Mouse (Mus musculus) urinary bladder, postnatal 14 days (tissue): ENCODE results near the gene Sh2b3.
"Not testable (repeated sequence)": the region's sequence is repeated elsewhere in the genome, so short reads cannot be mapped to it uniquely, and the experiment has no call there.

Experiments
- DNase-seq: peaks from one replicate; pipeline ENCODE4 v3.0.0; 2021; ENCODE audit warnings: low spot score

Sh2b3 gene

DNA sequence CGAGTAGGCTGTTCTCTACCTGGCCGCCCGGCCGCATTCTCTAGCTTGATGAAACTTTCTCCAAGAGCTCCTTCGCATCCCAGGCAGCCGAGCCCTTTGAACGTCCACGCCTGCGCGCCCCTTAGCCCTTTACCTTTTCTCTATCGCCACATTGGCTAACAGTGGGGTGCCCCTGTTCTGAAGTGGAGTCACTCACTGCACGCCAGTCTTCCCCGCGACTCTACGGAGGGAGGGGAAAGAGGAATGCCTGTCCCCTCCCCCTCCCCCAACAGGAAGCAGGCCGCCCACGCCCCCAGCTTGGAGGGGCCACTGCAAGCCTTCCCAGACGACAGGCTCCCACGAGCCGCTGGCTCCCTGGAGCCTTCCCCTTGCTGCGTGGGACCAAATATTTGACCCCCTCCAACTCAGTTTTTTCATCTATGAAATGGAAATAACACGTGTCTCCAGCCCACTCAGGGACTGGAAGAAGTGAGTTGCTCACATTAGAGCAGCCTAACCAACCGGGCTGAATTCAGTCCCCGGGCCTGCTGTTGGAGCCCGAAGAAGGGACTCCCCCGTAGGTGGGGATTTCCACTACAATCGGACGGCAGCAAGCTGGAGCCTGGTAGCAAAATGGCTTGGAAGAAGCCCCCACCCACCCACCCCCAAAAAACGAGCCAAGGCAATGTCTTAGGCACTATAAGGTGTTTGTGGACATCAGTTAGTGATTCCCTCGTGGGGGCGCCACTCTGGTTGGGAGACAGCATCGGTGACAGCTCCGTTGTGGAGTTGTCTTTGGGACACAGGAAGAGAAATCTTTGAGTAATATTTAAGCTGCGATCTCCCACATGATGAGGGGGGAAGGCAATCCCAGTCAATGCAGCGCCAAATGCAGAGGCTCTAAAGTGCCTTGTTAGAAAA is at the start of gene Sh2b3:
TSS of gene Sh2b3 (minus strand) at position 206 of the 900 bp plus-strand sequence.
- DNase-seq, result no peak

GRCm38 (mm10) chr5:121883356-121883755 is 45.9 kb upstream of the Sh2b3 start:
- no peak for DNase-seq

- DNase-seq, result no peak
Measured at GRCm38 (mm10) chr5:121879211-121879610, 41.8 kb upstream of the Sh2b3 start.

GRCm38 (mm10) chr5:121878703-121879102 is 41.3 kb upstream of the Sh2b3 start:
- DNase-seq, result no peak

DNA sequence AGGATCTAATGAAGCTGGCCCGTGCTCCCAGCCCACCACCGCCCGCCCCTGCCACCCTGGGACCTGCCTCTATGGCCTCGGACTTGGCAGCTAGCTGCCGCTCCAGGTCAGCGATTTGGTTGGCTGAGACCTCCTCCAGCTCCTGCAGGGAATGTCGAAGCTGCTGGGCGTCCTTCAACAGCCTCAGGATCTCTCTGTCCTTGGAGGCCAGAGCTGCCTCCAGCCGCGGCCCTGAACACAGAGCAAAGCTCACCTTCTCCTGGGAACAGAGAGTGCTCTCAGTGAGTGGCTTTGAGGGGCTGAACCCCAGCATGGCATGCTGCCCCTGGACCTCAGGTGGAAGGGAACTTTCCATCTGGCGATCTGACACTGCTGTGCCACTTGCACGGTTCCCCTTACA is 39.5 kb upstream of the Sh2b3 start:
- DNase-seq, result no peak

DNA sequence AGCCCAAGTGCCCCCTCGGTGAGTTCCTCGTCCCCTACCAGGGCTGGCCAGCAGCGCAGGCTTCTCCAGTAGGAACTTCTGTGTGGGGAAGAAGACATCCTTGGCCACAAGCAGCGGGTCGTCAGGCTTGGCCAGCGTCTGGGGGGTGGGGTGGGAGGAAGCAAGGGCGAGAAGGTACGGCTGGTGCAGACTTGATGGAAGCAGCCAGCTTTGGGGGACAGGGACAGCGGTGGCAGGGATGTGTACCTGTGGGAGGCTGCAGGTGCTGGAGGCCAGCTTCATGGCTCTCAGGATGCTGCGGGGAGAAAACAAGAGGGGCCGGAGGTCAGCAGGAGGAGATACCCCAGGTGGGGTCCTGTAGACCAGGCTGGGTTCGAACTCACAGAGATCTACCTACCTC is 37.6 kb upstream of the Sh2b3 start:
- no peak for DNase-seq

GRCm38 (mm10) chr5:121872158-121872557 is 34.7 kb upstream of the Sh2b3 start:
- peak; percentile 79 for DNase-seq

DNA sequence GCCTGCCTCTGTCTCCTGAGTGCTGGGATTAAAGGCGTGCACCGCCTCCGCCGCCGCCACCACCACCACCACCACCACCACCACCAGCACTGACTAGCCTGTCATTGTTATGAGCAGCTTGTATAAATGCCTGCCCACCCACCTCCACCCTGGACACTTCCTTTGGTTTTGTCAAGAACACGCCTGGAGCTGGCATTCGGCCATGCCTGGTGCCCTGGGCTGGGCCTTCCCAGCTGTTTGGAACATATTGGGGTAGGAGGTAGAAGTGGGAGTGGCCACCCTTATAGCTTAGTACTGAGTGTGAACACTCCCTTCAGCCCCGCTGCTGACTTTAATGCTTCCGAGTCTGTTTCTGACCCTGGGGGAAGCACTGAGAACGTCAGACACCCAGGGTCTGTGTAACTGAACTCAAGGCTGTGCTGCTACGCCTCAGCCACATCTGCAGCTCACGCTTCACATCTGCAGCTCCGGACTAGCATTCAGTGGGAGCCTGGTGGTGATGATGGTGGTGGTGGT is 34.1 kb upstream of the Sh2b3 start:
- no peak for DNase-seq

- DNase-seq, result no peak
Measured at GRCm38 (mm10) chr5:121870832-121871231, 33.4 kb upstream of the Sh2b3 start.

DNA sequence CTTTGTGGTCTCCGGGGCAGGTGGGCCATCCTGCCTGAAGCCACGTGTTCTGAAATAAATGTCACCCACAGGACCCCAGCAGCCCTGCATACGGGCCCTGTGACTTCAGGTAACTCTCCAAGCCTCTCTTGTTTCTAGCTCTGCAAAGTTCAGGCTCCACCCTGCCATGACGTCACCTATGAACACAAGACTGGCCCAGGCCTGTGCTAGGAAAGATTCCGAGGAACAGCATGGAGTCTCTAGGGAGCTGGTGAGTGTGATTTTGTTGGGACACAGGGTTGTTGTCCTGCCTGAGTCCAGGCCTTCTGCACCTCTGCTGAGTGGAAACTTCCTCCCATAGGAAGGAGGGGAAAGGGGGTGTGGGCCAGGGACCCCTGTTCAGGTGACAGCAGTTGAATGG is 30.5 kb upstream of the Sh2b3 start:
- peak; percentile 45 for DNase-seq

DNA sequence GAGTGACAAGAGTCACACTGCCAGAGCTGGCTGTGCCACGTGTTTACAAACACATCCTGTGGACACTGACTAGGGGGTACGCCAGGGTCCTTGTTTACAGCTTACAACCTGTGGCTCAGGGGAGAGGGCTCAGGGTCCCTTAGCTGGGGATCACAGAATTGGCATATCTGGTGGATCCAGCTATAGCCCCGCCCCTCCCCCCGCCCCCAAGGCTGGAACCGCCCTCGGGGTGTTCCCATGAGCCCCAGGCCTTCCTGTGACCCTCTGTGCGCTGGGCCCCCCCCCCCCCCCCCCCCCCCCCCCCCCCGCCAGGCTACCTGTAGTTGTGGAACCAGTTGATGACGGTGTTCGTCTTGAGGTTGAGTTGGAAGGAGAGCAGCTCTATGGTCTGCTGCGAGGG is 26.9 kb upstream of the Sh2b3 start:
- DNase-seq, result no peak

- DNase-seq, result no peak
Measured at GRCm38 (mm10) chr5:121861964-121862363, 24.5 kb upstream of the Sh2b3 start.

DNA sequence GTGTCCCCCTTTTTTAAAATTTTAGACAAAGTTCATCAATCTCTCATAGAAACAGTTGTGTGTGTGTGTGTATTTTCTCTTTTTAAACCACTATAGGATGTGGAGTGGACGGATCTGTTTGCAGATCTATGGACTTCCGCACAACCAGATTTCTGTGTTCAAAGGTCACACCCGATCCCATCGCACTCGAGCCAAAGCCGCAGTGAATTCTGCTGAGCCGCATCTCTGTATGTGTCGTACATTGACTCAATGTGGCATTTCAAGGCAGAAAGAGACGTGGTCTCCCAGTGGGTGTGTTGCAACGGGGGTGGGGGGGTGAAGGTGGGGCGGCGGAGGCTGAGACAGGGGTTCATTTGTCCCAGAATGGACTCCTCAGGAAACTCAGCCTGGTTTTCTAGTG is 21.0 kb upstream of the Sh2b3 start:
- DNase-seq, result no peak

GRCm38 (mm10) chr5:121856740-121857139 is 19.3 kb upstream of the Sh2b3 start:
- no peak for DNase-seq

- DNase-seq, result no peak
Measured at GRCm38 (mm10) chr5:121854768-121855167, 17.3 kb upstream of the Sh2b3 start.

DNA sequence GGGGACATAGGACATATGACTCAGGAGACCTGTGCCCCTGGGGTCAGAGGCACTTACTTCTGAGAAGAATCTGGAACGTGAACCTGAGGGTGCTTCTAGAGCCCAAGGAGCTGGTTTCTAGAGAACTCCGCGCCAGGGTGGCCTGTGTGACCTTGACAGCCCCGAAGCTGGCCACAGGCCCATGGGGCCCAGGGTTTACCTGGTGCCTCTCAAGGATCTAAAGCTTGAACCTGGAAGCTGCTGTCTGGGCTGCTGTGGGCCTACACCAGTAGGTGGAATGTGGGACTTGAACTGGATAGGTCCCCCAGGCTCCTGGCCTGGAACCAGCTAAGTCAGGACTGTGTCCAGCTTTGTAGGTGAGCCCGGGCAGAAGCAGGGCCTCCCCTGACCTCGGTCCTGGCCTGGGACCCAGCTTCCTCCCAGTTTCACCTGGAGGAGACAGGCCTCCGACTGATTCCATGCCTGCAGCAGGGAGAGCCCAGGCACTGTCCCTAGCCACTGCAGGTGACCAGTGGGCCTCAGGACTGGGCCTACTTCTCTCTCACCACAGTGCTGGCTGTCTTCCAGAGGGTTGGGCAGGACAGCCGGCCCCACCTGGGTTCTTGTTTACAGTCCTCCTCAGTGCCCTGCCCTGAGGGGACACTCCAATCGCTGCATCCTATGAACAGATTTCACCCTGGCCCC is 16.1 kb upstream of the Sh2b3 start:
- DNase-seq, result peak; percentile 78

GRCm38 (mm10) chr5:121849478-121850349 is 12.3 kb upstream of the Sh2b3 start:
- DNase-seq, result no peak

GRCm38 (mm10) chr5:121848743-121849142 is 11.3 kb upstream of the Sh2b3 start, which contains the start of gene Pheta1:
TSS of gene Pheta1 (plus strand) at chr5:121848984.
- peak; percentile 93 for DNase-seq

DNA sequence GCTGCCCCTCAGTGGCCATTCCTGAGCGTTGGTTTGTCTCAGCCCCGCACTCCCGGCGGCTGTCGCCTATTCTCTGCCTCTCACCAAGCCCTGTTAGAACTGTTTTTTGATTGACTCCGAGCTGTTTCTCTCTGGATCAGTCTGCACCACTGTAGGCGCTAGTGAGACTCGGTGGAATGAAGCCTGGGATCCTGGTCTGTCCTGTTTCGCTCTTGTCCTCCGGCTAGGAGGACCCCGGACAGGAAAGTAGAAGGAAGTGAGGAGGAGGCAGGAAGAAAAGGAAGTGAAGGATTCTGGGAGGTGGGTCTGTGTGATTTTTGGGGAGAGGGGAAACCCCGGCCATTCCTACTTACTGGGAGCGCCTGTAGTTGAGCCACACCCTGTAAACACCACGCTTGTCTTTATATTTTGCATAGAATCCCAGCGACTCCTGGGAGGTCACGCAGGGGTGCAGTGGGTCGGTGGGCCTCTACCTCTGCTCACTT is 10.6 kb upstream of the Sh2b3 start:
- peak; percentile 54 for DNase-seq

DNA sequence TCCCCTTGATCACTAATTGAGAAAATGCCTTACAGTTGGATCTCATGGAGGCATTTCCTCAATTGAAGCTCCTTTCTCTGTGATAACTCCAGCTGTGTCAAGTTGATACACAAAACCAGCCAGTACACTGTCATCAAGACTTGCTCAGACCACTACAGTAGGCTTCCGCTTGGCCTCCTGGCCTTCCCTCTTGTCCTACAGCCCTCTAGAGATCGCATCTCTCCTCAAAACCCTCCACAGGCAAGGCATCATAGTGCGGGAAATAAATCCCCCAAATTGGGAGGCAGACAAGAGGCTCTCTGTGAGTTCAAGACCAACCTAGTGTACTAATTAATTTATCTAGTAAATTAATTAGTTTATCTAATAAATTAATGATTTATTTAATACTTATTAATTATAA is 9.8 kb upstream of the Sh2b3 start:
- not testable (repeated sequence) for DNase-seq

DNA sequence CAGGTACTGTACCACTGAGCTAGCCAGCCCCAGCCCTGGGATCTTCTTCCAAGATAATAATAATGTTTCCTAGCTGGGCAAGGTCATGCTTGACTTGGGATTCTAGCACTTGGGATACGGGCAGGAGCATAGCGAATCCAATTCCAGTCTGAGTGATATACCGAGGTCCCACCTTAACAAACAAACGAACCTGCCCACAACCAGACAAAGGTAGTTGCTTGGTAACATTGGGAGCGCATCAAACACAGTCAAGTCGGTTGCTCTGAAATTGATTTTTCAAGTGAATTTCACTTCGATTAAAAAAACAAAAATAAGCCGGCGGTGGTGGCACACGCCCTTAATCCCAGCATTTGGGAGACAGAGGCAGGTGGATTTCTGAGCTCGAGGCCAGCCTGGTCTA is 8.9 kb upstream of the Sh2b3 start:
- no peak for DNase-seq

DNA sequence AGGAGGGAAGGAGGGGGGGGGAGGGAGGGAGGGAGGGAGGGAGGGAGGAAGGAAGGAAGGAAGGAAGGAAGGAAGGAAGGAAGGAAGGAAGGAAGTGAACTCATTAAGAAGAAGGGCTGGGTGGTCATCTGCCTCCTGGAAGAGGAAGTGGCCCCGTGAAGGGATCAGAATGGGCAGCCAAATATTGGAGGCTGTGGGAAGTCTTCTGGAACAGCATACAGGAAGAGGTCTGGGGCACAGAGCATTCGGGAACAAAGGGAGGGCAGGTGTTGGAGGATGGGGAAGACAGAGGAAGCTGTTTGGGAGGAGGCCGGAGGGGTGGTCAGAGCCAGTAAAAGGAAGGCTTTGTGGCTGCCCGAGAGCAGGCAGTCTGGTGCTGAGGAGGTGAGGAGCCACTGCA is 7.9 kb upstream of the Sh2b3 start:
- DNase-seq, result no peak
